Mouse (Mus musculus) lung, postnatal 0 days (tissue): ENCODE measurements at regions not wholly inside any gene's neighbourhood (a gene's known extent, or its start where the extent isn't known, plus 50 kb on each side); places are given as distances from the start of the nearest gene placed in this dataset.

Experiments
- CTCF ChIP-seq: IDR thresholded peaks from 2 replicates; pipeline ENCODE4 v1.5.1; 2016; ENCODE audit warnings: antibody characterized with exemption, mild to moderate bottlenecking
- EP300 ChIP-seq: IDR thresholded peaks from 2 replicates; pipeline ENCODE4 v1.6.1; 2016; ENCODE audit warnings: antibody characterized with exemption, mild to moderate bottlenecking, control low read depth

DNA sequence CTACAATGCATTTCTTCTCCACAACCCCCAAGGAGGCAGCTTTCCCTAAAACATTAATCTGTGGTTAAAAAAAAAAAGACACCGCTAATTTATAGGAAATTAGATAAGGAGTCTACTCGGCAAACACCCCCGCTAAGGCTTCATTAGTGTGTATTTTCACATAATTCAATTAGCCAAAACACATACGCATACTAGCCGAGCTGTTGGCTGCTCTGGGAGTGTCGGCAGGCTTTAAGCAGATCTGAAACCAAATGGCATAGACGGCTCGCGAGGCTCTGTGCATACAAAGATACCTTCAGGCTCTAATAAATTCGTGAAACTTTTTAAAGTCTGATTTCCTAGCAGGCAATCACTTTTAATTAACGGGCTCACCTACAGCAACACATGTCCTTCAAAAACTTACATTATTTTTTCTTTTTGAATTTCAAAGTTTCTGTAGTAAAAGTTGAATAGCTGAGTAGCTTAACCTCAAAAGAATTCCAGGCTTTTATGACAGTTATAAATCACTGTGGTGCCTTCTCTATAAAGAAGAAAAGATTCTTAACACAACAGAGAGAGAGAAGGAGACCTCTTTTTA, 68.0 kb upstream of the Smyd2 start:
- no peak for TF ChIP-seq CTCF
- TF ChIP-seq EP300, result no peak
